Mouse (Mus musculus): ENCODE measurements at regions not wholly inside any gene's neighbourhood (a gene's known extent, or its start where the extent isn't known, plus 50 kb on each side); places are given as distances from the start of the nearest gene placed in this dataset.

DNA sequence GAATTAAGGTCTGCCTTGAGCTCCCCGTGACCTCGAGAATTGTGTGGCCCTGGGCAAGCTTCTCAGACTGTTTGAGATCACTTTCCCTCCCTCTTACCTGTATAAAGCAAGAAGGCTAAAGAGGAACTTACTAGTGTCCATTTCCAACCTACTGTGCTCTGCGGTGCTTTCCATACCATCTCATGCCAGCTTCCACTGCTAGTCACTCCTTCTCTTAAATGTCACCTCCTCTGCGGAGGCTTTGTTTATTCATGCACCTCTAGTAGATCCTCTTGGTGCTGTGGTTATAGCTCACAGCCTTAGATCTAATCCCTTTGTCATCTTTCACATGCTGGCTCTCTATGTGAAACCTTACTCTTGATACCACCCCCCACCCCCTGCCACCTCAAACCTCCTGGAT lies 2310.3 kb upstream of the Lrrc6 start:
- no peaks in the 10 kb centered on the region for H3K36me3 ChIP-seq (ENCODE audit: insufficient read depth, low read length)
- no peak for TF ChIP-seq CTCF (IDR thresholded peaks at IDR 0.05; ENCODE audit: low read depth)
- ATAC-seq (no peak), DNase-seq (ENCODE audit: low spot score) (no peak)
- H3K4me3 ChIP-seq (ENCODE audit: low read length), result no peak overlapping the region
- no peak overlapping the region for H3K27ac ChIP-seq
- WGBS, result 87% methylated on average over 4 of the region's 4 CpGs
- H3K4me2 ChIP-seq (ENCODE audit: low read depth, low read length), result no peak overlapping the region
- no peaks in the 10 kb centered on the region for H3K4me1 ChIP-seq (ENCODE audit: insufficient read depth, low read length)
- H3K9me3 ChIP-seq (ENCODE audit: low read length), result 0 out of 2 replicates have a peak, but pooled peaks cover 2% of the 10 kb centered on the region
- H3K9ac ChIP-seq (replicated peaks; ENCODE audit: low read length), result no peak overlapping the region
- no peaks in the 10 kb centered on the region for H3K27me3 ChIP-seq (ENCODE audit: insufficient read depth, low read length)

GRCm38 (mm10) chr15:68810593-68810992 lies 2309.9 kb upstream of the Lrrc6 start:
- Histone ChIP-seq H3K27me3 (ENCODE audit: insufficient read depth, low read length) (no peaks in the 10 kb centered on the region), H3K9me3 (ENCODE audit: low read length) (0 out of 2 replicates have a peak, but pooled peaks cover 2% of the 10 kb centered on the region), H3K27ac (no peak overlapping the region), H3K9ac (replicated peaks; ENCODE audit: low read length) (no peak overlapping the region), H3K4me2 (ENCODE audit: low read depth, low read length) (no peak overlapping the region), H3K4me1 (ENCODE audit: insufficient read depth, low read length) (no peaks in the 10 kb centered on the region), H3K36me3 (ENCODE audit: insufficient read depth, low read length) (no peaks in the 10 kb centered on the region), H3K4me3 (ENCODE audit: low read length) (no peak overlapping the region)
- no peak for TF ChIP-seq CTCF (IDR thresholded peaks at IDR 0.05; ENCODE audit: low read depth)
- ATAC-seq (no peak), DNase-seq (ENCODE audit: low spot score) (no peak)
- WGBS, result 59% methylated on average over 6 of the region's 6 CpGs

DNA sequence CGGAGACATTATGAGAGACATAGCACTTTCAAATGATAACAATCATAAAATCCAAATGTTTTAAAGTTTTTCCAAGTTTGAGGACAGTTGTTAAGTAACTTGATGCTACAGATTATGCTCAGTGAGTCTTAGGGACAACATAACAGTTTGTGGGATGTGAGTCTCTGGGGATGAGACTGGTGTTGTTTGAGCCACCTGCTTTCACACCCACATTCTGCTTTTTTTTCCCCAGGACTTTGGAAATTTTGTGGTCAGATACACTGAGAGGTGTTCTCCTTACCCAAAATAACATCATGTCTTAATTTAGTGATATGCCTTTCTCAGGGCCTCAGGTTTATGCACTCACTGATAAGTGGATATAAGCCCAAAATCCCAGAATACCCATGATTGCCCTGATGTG lies 2307.5 kb upstream of the Lrrc6 start:
- Histone ChIP-seq H3K27ac (no peak overlapping the region), H3K4me2 (ENCODE audit: low read depth, low read length) (no peak overlapping the region), H3K4me3 (ENCODE audit: low read length) (no peak overlapping the region), H3K36me3 (ENCODE audit: insufficient read depth, low read length) (no peaks in the 10 kb centered on the region), H3K4me1 (ENCODE audit: insufficient read depth, low read length) (no peaks in the 10 kb centered on the region), H3K9me3 (ENCODE audit: low read length) (0 out of 2 replicates have a peak, but pooled peaks cover 2% of the 10 kb centered on the region), H3K9ac (replicated peaks; ENCODE audit: low read length) (no peak overlapping the region), H3K27me3 (ENCODE audit: insufficient read depth, low read length) (no peaks in the 10 kb centered on the region)
- no peak for TF ChIP-seq CTCF (IDR thresholded peaks at IDR 0.05; ENCODE audit: low read depth)
- ATAC-seq (no peak), DNase-seq (ENCODE audit: low spot score) (no peak)
- WGBS, result 95% methylated on average over 1 of the region's 1 CpGs

DNA sequence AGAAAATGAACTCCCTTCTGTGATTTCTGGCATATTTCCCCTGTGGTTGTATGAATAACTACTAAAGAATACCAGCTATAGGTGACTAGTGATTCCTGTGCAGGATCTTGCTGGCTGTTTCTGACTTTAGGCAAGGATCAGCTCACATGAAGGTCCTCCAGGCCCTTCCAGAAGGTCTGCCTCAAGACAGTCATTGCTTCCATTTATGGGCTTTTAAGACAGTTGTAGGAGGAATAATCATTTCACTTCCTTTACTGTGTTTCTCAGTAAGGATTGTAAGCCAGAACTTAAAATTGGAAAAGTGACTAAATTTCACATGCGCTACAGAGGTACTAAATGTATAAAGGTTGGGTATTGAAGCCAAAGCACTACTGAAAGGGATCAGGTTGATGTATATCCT lies 2303.5 kb upstream of the Lrrc6 start:
- WGBS, result 98% methylated on average over 1 of the region's 1 CpGs
- H3K27me3 ChIP-seq (ENCODE audit: insufficient read depth, low read length), result no peaks in the 10 kb centered on the region

GRCm38 (mm10) chr15:68801763-68802162 lies 2301.1 kb upstream of the Lrrc6 start:
- H3K9ac ChIP-seq (replicated peaks; ENCODE audit: low read length), result no peak overlapping the region
- H3K4me2 ChIP-seq (ENCODE audit: low read depth, low read length), result no peak overlapping the region
- no peaks in the 10 kb centered on the region for H3K27me3 ChIP-seq (ENCODE audit: insufficient read depth, low read length)
- no peak overlapping the region for H3K27ac ChIP-seq
- no peak for TF ChIP-seq CTCF (IDR thresholded peaks at IDR 0.05; ENCODE audit: low read depth)
- H3K36me3 ChIP-seq (ENCODE audit: insufficient read depth, low read length), result no peaks in the 10 kb centered on the region
- no peaks in the 10 kb centered on the region for H3K4me1 ChIP-seq (ENCODE audit: insufficient read depth, low read length)
- no peak for DNase-seq (ENCODE audit: low spot score)
- 81% methylated on average over 4 of the region's 4 CpGs for WGBS
- H3K4me3 ChIP-seq (ENCODE audit: low read length), result no peak overlapping the region
- no peaks in the 10 kb centered on the region for H3K9me3 ChIP-seq (ENCODE audit: low read length)
- no peak for ATAC-seq

More for the DNA sequence above, 2303.5 kb upstream of the Lrrc6 start:
- no peak for TF ChIP-seq CTCF (IDR thresholded peaks at IDR 0.05; ENCODE audit: low read depth)
- Histone ChIP-seq H3K4me3 (ENCODE audit: low read length) (no peak overlapping the region), H3K36me3 (ENCODE audit: insufficient read depth, low read length) (no peaks in the 10 kb centered on the region), H3K4me2 (ENCODE audit: low read depth, low read length) (no peak overlapping the region), H3K27ac (no peak overlapping the region), H3K4me1 (ENCODE audit: insufficient read depth, low read length) (no peaks in the 10 kb centered on the region), H3K9ac (replicated peaks; ENCODE audit: low read length) (no peak overlapping the region), H3K9me3 (ENCODE audit: low read length) (0 out of 2 replicates have a peak, but pooled peaks cover 2% of the 10 kb centered on the region)
- ATAC-seq (no peak), DNase-seq (ENCODE audit: low spot score) (no peak)

- ATAC-seq (no peak), DNase-seq (ENCODE audit: low spot score) (no peak)
- H3K9ac ChIP-seq (replicated peaks; ENCODE audit: low read length), result no peak overlapping the region
- H3K9me3 ChIP-seq (ENCODE audit: low read length), result no peaks in the 10 kb centered on the region
- no peak overlapping the region for H3K27ac ChIP-seq
- no peak overlapping the region for H3K4me3 ChIP-seq (ENCODE audit: low read length)
- H3K27me3 ChIP-seq (ENCODE audit: insufficient read depth, low read length), result no peaks in the 10 kb centered on the region
- no peak for TF ChIP-seq CTCF (IDR thresholded peaks at IDR 0.05; ENCODE audit: low read depth)
- no peaks in the 10 kb centered on the region for H3K4me1 ChIP-seq (ENCODE audit: insufficient read depth, low read length)
- H3K4me2 ChIP-seq (ENCODE audit: low read depth, low read length), result no peak overlapping the region
- H3K36me3 ChIP-seq (ENCODE audit: insufficient read depth, low read length), result no peaks in the 10 kb centered on the region
- 67% methylated on average over 2 of the region's 2 CpGs for WGBS
Observed at GRCm38 (mm10) chr15:68797406-68797805, 2296.7 kb upstream of the Lrrc6 start.

GRCm38 (mm10) chr15:68795239-68795960 lies 2294.7 kb upstream of the Lrrc6 start:
- no peak for ATAC-seq
- no peaks in the 10 kb centered on the region for H3K27me3 ChIP-seq (ENCODE audit: insufficient read depth, low read length)
- no peak overlapping the region for H3K27ac ChIP-seq
- no peaks in the 10 kb centered on the region for H3K36me3 ChIP-seq (ENCODE audit: insufficient read depth, low read length)
- 73% methylated on average over 4 of the region's 4 CpGs for WGBS
- no peak for DNase-seq (ENCODE audit: low spot score)
- H3K4me1 ChIP-seq (ENCODE audit: insufficient read depth, low read length), result no peaks in the 10 kb centered on the region
- H3K9me3 ChIP-seq (ENCODE audit: low read length), result no peaks in the 10 kb centered on the region
- no peak for TF ChIP-seq CTCF (IDR thresholded peaks at IDR 0.05; ENCODE audit: low read depth)
- no peak overlapping the region for H3K4me2 ChIP-seq (ENCODE audit: low read depth, low read length)
- H3K9ac ChIP-seq (replicated peaks; ENCODE audit: low read length), result no peak overlapping the region
- H3K4me3 ChIP-seq (ENCODE audit: low read length), result no peak overlapping the region

All from hindbrain, postnatal 0 days (tissue).